Mouse (Mus musculus): Measurements from ENCODE around the gene Sfxn5.

Gene Sfxn5

GRCm38 (mm10) chr6:85333000-85333669 is at the start of gene Sfxn5:
TSS of gene Sfxn5 (minus strand) at chr6:85333422.
- peak; percentile 95 for DNase-seq (ENCODE audit: low spot score)

- no peak for DNase-seq (ENCODE audit: low spot score)
Measured at GRCm38 (mm10) chr6:85382791-85383190, 49.6 kb upstream of the Sfxn5 start.

GRCm38 (mm10) chr6:85381648-85382020 is 48.4 kb upstream of the Sfxn5 start:
- DNase-seq (ENCODE audit: low spot score) = no peak

- no peak for DNase-seq (ENCODE audit: low spot score)
Measured at GRCm38 (mm10) chr6:85380901-85381647, 47.9 kb upstream of the Sfxn5 start.

GRCm38 (mm10) chr6:85380201-85380900 is 47.1 kb upstream of the Sfxn5 start:
- peak; percentile 80 for DNase-seq (ENCODE audit: low spot score)

- DNase-seq (ENCODE audit: low spot score) = no peak
Measured at GRCm38 (mm10) chr6:85378629-85379028, 45.4 kb upstream of the Sfxn5 start.

GRCm38 (mm10) chr6:85377876-85378275 is 44.7 kb upstream of the Sfxn5 start:
- DNase-seq (ENCODE audit: low spot score) = no peak

GRCm38 (mm10) chr6:85377066-85377734 is 44.0 kb upstream of the Sfxn5 start:
- no peak for DNase-seq (ENCODE audit: low spot score)

- DNase-seq (ENCODE audit: low spot score) = peak; percentile 95
Measured at GRCm38 (mm10) chr6:85374734-85375114, 41.5 kb upstream of the Sfxn5 start.

GRCm38 (mm10) chr6:85373951-85374733 is 40.9 kb upstream of the Sfxn5 start, which contains the start of gene Rab11fip5:
TSS of gene Rab11fip5 (minus strand) at chr6:85374634.
- DNase-seq (ENCODE audit: low spot score) = peak; percentile 12

GRCm38 (mm10) chr6:85373066-85373860 is 40.0 kb upstream of the Sfxn5 start:
- DNase-seq (ENCODE audit: low spot score) = no peak

- DNase-seq (ENCODE audit: low spot score) = no peak
Measured at GRCm38 (mm10) chr6:85372496-85372895, 39.3 kb upstream of the Sfxn5 start.

GRCm38 (mm10) chr6:85371859-85372405 is 38.7 kb upstream of the Sfxn5 start:
- no peak for DNase-seq (ENCODE audit: low spot score)

- DNase-seq (ENCODE audit: low spot score) = no peak
Measured at GRCm38 (mm10) chr6:85370666-85371430, 37.6 kb upstream of the Sfxn5 start.

GRCm38 (mm10) chr6:85370041-85370440 is 36.8 kb upstream of the Sfxn5 start:
- no peak for DNase-seq (ENCODE audit: low spot score)

- peak; percentile 67 for DNase-seq (ENCODE audit: low spot score)
Measured at GRCm38 (mm10) chr6:85369181-85369860, 36.1 kb upstream of the Sfxn5 start.

GRCm38 (mm10) chr6:85368722-85369121 is 35.5 kb upstream of the Sfxn5 start:
- no peak for DNase-seq (ENCODE audit: low spot score)

GRCm38 (mm10) chr6:85368166-85368565 is 34.9 kb upstream of the Sfxn5 start:
- DNase-seq (ENCODE audit: low spot score) = no peak

GRCm38 (mm10) chr6:85366387-85366786 is 33.2 kb upstream of the Sfxn5 start:
- DNase-seq (ENCODE audit: low spot score) = no peak

All from MN1 (cell line).